Mouse (Mus musculus): Measurements from ENCODE around the gene Ctsz. TPM values are rescaled to one million over a fixed set of nuclear protein-coding genes. Genes with fewer than 3 reads are reported as not detected.

The Ctsz gene
- polyA plus RNA-seq, 1 experiment from 2014 or later = 179 TPM

DNA sequence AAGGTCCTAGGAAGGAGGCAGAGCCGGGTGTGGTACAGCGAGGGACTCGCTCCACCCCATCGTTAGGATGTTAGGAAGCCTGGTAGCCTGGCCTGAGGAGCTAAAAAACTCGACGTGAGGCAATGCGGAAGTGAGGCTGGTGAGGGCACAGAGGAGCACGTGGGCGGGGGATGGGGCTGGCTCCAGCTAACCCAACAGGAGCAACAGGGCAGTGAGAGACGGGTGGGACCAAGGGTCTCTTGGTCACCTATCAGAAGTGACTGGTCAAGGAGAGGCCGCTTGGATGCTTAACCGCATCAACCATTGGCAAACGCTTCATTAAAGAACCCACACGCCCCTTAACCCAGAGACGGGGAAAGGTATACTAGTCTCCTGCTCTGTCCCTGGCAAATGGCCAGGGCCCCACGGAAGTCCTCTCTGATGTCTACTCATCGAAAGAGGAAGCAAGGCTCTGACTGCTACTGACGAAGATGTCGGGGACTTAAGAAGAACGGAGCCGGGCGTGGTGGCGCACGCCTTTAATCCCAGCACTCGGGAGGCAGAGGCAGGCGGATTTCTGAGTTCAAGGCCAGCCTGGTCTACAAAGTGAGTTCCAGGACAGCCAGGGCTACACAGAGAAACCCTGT is 2.6 kb downstream of the Ctsz start:
- Histone ChIP-seq H3K9me3 (ENCODE audit: low read depth, low read length) (no peaks in the 10 kb centered on the region), H3K9ac (no peak overlapping the region), H3K4me1 (ENCODE audit: insufficient read depth) (peaks cover 16% of the 10 kb centered on the region), H3K27me3 (ENCODE audit: insufficient read depth, low read length) (no peaks in the 10 kb centered on the region), H3K36me3 (ENCODE audit: insufficient read depth) (peaks cover 21% of the 10 kb centered on the region; the same call in 1 of the 2 replicates), H3K4me3 (ENCODE audit: low read depth, low read length) (no peak overlapping the region), H3K4me2 (no peak overlapping the region), H3K27ac (ENCODE audit: low read depth) (no peak overlapping the region)
- no peak for TF ChIP-seq CTCF (IDR thresholded peaks at IDR 0.05; ENCODE audit: low read depth)
- 85% methylated on average over 26 of the region's 26 CpGs for WGBS
- ATAC-seq (ENCODE audit: insufficient read depth) (no peak), DNase-seq (no peak)

DNA sequence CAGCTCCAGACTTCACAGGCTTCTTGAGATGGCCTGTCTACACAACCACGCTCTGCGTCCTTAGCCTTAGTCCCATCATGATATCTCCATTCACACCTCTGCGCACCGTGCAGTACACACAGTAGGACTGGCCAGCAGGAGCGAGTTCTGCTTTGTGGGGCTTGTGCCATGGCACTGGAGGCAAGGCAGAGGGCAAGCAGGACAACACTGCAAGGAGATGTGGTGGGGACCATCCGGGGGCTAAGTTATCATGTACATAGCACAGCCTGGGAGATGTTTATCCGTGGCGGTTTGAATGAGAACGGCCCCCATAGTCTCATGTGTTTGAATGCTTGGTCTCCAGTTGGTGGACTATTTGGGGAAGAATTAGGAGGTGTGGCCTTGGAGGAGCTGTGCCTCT is 3.9 kb downstream of the Ctsz start:
- ATAC-seq (ENCODE audit: insufficient read depth) (no peak), DNase-seq (no peak)
- no peak for TF ChIP-seq CTCF (IDR thresholded peaks at IDR 0.05; ENCODE audit: low read depth)
- Histone ChIP-seq H3K4me1 (ENCODE audit: insufficient read depth) (peaks cover 16% of the 10 kb centered on the region), H3K4me2 (no peak overlapping the region), H3K27ac (ENCODE audit: low read depth) (no peak overlapping the region), H3K9ac (no peak overlapping the region), H3K9me3 (ENCODE audit: low read depth, low read length) (no peaks in the 10 kb centered on the region), H3K27me3 (ENCODE audit: insufficient read depth, low read length) (no peaks in the 10 kb centered on the region), H3K36me3 (ENCODE audit: insufficient read depth) (peaks cover 28% of the 10 kb centered on the region; the same call in 1 of the 2 replicates), H3K4me3 (ENCODE audit: low read depth, low read length) (no peak overlapping the region)
- 95% methylated on average over 9 of the region's 9 CpGs for WGBS

DNA sequence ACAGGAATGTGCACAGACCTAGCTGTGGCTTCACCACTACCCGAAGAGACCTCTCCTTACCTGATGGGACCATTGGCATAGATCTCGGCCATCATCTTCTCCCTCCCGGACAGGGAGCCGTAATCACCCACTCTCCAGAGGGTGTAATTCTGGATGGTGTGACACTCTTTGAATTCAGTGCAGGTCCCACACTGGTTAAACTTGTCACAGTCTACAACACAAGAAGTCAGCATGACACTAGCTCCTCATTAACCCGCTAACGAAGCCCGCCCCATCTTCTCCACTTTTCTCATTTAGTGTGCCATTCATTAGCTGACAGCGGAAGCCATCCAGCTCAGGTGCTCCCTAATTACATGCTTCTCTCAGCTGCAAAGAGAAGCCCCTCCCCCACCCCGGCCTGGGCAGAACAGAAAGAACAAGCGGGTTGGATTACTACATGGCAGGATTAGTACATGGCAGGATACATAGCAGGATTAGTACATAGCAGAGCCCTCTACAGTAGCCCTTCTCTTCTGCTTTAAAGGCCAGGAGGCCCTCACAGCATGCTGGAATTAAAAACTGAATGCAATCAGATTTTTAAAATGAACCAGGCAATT is 9.7 kb downstream of the Ctsz start:
- Histone ChIP-seq H3K4me1 (ENCODE audit: insufficient read depth) (no peaks in the 10 kb centered on the region), H3K27ac (ENCODE audit: low read depth) (no peak overlapping the region), H3K27me3 (ENCODE audit: insufficient read depth, low read length) (no peaks in the 10 kb centered on the region), H3K36me3 (ENCODE audit: insufficient read depth) (peaks cover 76% of the 10 kb centered on the region), H3K4me3 (ENCODE audit: low read depth, low read length) (no peak overlapping the region), H3K9ac (no peak overlapping the region), H3K4me2 (no peak overlapping the region), H3K9me3 (ENCODE audit: low read depth, low read length) (no peaks in the 10 kb centered on the region)
- ATAC-seq (ENCODE audit: insufficient read depth) = no peak
- DNase-seq = no peak
- no peak for TF ChIP-seq CTCF (IDR thresholded peaks at IDR 0.05; ENCODE audit: low read depth)
- 86% methylated on average over 10 of the region's 10 CpGs for WGBS

DNA sequence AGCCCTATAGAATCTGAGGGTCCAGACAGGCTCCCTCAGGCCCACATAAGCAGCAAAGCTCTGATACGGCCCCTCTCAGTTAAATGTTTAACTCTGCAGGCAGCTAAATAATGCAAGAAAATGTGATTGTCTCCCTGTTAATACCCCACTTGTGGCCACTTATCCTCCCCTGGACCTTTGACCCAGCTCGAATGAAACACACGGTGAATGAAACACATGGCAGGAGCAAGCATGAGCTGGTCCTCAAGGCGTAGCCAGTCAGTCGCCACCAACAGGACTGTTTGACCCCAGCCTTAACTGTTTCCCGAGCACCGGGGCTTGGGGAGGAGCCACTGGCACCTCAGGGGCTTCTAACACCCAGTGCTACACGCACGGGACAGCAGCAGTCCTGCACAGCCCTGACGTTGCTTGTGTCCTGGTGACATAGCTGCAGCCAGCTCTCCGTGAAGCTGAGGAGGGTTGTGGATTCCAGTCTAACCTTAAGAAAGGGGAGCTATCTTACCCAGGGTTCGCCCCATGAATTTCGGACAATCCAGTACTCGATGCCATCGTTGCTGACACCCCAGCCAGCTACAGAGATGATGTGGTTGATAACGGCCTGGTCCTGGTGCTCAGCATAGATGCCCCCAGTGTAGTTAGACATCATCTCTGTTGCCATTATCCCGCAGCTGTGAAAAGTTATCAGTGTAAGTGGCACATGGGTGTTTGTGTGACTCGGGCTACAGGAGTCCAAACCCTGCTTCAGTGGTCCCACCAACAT is 10.6 kb downstream of the Ctsz start:
- Histone ChIP-seq H3K27me3 (ENCODE audit: insufficient read depth, low read length) (no peaks in the 10 kb centered on the region), H3K36me3 (ENCODE audit: insufficient read depth) (peaks cover 79% of the 10 kb centered on the region), H3K4me1 (ENCODE audit: insufficient read depth) (no peaks in the 10 kb centered on the region), H3K4me3 (ENCODE audit: low read depth, low read length) (no peak overlapping the region), H3K27ac (ENCODE audit: low read depth) (no peak overlapping the region), H3K9me3 (ENCODE audit: low read depth, low read length) (no peaks in the 10 kb centered on the region), H3K4me2 (no peak overlapping the region), H3K9ac (no peak overlapping the region)
- 74% methylated on average over 18 of the region's 18 CpGs for WGBS
- TF ChIP-seq CTCF (IDR thresholded peaks at IDR 0.05; ENCODE audit: low read depth) = no peak
- no peak for DNase-seq
- ATAC-seq (ENCODE audit: insufficient read depth) = no peak

DNA sequence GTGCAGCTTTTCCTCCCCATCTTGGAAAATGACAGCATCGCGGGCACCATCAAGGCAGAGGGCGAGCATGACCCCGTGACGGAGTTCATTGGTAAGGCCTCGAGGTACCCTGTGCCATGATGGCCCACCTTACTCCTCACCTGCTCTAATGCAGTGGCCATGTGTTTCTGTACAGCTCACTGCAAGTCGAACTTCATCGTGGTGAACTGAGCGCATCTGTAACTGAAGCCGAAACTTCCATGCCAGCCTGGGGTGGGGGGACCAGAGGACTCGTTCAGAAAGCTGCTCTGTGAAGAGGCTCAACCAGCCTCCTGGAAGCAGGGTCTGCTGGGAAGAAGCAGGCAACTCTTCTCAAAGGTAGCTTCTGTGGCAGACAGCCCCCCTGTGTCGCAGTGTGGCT is 12.0 kb downstream of the Ctsz start:
- Histone ChIP-seq H3K9ac (no peak overlapping the region), H3K4me1 (ENCODE audit: insufficient read depth) (no peaks in the 10 kb centered on the region), H3K27ac (ENCODE audit: low read depth) (no peak overlapping the region), H3K4me3 (ENCODE audit: low read depth, low read length) (no peak overlapping the region), H3K36me3 (ENCODE audit: insufficient read depth) (peaks cover 85% of the 10 kb centered on the region), H3K27me3 (ENCODE audit: insufficient read depth, low read length) (no peaks in the 10 kb centered on the region), H3K4me2 (no peak overlapping the region), H3K9me3 (ENCODE audit: low read depth, low read length) (no peaks in the 10 kb centered on the region)
- ATAC-seq (ENCODE audit: insufficient read depth) (no peak), DNase-seq (no peak)
- WGBS = 91% methylated on average over 12 of the region's 12 CpGs
- TF ChIP-seq CTCF (IDR thresholded peaks at IDR 0.05; ENCODE audit: low read depth) = no peak

GRCm38 (mm10) chr2:174424301-174425085 is 14.3 kb downstream of the Ctsz start:
- Histone ChIP-seq H3K9ac (no peak overlapping the region), H3K4me1 (ENCODE audit: insufficient read depth) (no peaks in the 10 kb centered on the region), H3K4me2 (no peak overlapping the region), H3K9me3 (ENCODE audit: low read depth, low read length) (no peaks in the 10 kb centered on the region), H3K27me3 (ENCODE audit: insufficient read depth, low read length) (no peaks in the 10 kb centered on the region), H3K4me3 (ENCODE audit: low read depth, low read length) (no peak overlapping the region), H3K36me3 (ENCODE audit: insufficient read depth) (peaks cover 97% of the 10 kb centered on the region), H3K27ac (ENCODE audit: low read depth) (no peak overlapping the region)
- 87% methylated on average over 11 of the region's 11 CpGs for WGBS
- no peak for ATAC-seq (ENCODE audit: insufficient read depth)
- no peak for DNase-seq
- no peak for TF ChIP-seq CTCF (IDR thresholded peaks at IDR 0.05; ENCODE audit: low read depth)
